Mouse (Mus musculus) adipose tissue, adult 10 weeks (tissue): ENCODE results near the gene Ltb4r1. TPM values are rescaled to one million over a fixed set of nuclear protein-coding genes. Genes with fewer than 3 reads are reported as not detected.

Experiments
- polyA plus RNA-seq: library from polyadenylated mRNA; stranded (reverse); fragments of 350-450 nt; fragmentation: Illumina TruSeq; extraction: RNeasy Lipid Tissue Mini Kit (QIAGEN cat#74804); gene quantifications from one replicate; pipeline ENCODE4 v1.2.3, GENCODE M21; 2014; ENCODE audit warnings: low read depth, low replicate concordance

The Ltb4r1 gene
- polyA plus RNA-seq = 2.9 TPM

DNA sequence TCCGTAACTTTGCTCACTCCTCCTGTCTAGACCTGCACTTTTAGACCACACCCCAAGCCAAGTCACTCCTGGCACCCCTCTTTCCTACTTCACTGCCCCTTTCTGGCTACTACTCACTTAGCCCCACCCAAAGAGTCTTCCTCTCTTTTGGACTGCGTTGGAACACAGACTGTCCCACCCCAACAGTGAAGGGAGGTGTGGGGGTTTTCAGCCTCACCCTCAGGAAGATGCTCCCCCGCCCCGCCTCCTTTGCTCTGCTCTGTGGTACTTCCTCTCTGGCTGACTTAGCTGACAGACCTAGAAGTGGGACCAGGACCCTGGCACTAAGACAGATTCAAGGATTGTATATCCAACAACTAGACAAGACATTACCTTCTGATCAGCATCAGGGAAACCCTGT, at the start of gene Ltb4r1:
Gene Ltb4r1, plus strand, starts transcription at position 267 of the 400 bp plus-strand sequence.

DNA sequence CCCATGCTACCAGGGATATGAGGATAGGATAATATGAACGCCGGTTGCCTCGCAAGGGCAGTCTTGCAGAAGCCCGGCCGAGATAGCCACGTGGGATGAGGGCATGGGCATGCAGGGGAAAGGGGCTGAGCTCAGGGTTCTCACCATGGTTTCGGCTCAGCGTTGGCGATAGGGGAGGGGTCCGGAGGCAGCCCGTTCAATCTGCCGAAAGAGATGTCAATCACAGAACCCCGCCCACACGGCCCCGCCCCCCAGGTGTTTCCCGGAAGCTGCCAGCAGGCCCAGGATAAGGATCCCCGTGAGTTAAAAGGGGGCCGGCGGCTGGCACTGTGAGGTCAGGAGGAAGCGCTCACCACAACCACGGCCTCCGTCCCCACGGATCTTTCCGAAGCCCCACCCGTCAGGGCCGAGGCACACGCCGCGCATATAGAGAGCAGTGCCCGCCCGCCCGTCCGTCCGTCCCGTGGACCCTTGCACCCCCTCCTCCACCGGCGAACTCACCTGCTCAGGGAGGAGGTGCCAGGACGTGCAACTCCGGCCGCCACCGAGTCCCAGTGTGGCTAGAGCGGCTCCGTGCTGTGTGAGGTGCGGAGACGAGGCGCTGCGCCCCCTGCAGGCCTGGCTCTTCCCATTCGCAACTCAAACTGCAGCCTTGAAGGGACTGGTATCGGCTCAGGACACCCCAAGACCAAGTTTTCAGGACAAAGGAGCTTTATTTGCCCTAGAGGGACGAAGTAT, 43.9 kb upstream of the Ltb4r1 start, which contains the start of gene Rabggta:
Gene Rabggta, minus strand, starts transcription at position 564 of the 738 bp plus-strand sequence.

DNA sequence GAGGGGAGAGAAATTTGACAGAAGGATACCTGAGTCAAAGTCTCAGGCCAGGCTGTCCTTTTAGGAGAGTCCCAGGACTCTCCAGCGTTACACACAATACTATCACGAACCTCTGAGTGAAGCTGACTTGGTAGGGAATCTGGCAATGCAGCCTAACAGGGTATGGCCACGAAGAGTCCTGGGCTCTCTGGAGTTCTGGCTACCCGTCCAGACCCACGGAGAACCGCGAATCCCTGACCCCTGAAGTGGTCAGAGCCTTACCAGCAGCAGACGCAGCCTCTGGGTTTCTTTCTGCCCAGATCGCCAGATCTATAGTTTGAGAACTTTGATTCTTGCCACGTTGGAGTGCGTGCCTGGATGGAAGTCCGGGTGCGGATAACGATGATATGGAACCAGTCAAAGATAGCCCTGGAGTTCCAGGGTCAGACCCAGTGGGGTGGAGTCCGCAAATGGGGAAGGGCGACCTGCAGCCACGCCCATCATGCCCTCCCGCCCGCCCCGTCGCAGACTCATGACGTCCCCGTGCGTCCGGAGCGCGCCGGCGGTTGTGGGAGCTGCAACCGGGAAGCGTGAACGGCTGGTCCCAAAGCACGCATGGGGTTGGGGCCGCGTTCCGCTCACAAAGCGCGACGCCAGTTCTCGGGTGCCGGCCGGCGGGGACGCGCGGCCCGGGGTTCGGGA, 20.4 kb upstream of the Ltb4r1 start, which contains the start of the genes Dhrs1 and Nop9:
Gene Dhrs1, minus strand, starts transcription at position 511 of the 681 bp plus-strand sequence.
Gene Nop9, plus strand, starts transcription at position 514 of the 681 bp plus-strand sequence.

DNA sequence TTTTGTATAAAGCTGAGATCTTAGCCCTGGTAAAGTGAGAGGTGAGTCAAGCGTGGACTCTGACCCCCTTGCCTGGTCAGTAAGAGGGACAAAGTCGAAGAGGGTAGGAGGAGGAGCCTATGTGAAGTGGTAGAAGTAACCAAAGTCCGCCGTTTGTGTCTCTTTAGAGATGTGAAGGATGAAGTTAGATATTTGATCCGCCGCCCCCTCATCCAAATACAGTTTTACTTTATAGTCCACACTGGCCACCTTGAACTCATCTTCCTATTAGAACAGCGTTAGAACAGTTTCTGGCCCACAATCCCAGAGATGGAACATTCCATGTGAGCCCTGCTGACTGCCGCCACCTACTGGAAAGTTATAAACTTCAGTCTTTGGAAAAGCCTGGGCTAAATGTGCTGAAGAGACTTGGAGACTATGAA, 7.4 kb upstream of the Ltb4r1 start, which contains the start of gene Cideb:
Gene Cideb, minus strand, starts transcription at position 96 of the 422 bp plus-strand sequence.

DNA sequence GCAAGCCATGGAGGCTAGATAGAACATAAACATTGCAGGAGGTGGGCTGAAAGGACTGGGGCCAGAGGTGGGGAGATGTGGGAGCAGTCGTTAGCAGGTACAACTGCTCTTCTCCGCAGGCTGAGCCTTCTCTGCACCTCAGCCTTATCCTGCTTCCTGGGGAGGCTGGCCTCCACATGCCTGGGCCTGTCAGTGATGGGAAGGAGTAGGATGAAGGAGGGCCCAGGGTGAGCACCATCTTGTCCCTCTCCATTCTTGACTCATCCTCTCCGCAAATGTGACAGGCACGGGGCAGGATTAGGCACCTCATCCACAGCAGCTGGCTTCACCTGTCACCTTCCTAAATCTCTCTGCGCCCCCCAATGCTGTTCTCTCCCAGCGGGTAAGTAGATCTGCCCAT, 4.6 kb upstream of the Ltb4r1 start, which contains the start of gene Ltb4r2:
Gene Ltb4r2, plus strand, starts transcription at position 266 of the 400 bp plus-strand sequence.

DNA sequence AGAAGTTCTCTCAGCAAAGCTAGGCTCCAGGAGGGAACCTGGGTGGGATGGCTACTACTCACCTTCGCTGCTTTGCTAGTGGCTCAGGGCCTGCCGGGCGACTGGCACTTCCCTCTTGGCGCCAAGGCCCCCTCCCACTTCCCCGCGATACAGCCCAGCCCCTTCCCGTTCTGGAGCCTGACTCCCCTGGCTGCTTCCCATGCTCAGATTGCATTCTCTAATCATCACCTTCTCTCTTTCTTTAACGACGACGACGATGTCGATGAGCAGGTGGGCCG, 18.1 kb downstream of the Ltb4r1 start, which contains the start of gene Adcy4:
Gene Adcy4, minus strand, starts transcription at position 138 of the 278 bp plus-strand sequence.

DNA sequence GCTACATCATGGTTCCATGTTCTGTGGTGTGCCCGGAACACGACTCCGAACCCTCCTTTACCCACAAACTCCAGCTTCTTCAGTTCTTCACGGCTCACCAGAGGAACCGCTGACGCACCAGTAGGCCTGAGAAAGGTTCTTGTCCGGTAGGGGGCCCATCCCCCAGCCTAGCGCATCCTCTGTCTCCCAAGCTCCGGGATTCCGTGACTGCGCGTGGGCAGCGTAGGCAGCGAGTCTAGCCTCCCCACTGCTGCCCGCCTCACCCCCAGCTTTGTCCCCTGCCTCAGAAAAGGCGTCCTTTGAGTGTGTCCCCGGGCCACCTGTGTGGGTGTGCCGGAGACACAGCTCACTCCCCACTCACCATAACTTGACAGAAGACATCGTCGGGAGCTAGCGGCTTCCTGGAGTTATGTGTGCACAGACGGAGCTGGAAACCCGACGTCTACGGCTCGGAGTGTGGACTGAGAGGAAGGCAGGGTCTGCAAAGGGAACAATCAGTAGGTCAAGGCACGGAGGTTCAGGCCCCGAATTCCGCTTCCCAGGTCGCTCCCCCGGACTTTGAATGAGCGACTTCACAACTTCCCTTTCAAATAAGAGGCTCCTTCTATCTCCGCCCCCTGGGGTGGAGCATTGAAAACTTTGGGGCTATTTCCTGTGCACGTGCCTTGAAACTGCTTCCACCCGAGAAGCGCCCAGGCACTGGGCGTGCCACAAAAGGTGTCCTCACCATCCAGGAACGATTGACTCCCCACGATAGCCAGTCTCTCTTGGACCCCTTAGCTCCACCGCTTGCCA, 22.7 kb downstream of the Ltb4r1 start, which contains the start of gene Ripk3:
Gene Ripk3, minus strand, starts transcription at position 610 of the 795 bp plus-strand sequence.

Other genes with a start within 250 kb of the Ltb4r1 start
- not detected for gene Nrl, start 241.0 kb upstream of the Ltb4r1 start, polyA plus RNA-seq
- gene Pck2, start 225.7 kb upstream of the Ltb4r1 start, polyA plus RNA-seq = 33.9 TPM
- gene Dcaf11, start 206.0 kb upstream of the Ltb4r1 start, polyA plus RNA-seq = 139 TPM
- gene A730061H03Rik, start 205.6 kb upstream of the Ltb4r1 start, polyA plus RNA-seq = 1.9 TPM
- 0.46 TPM for gene Fitm1, start 190.3 kb upstream of the Ltb4r1 start, polyA plus RNA-seq
- gene Psme1, start 187.8 kb upstream of the Ltb4r1 start, polyA plus RNA-seq = 110 TPM
- gene Emc9, start 180.7 kb upstream of the Ltb4r1 start, polyA plus RNA-seq = 40.1 TPM
- gene Psme2, start 174.8 kb upstream of the Ltb4r1 start, polyA plus RNA-seq = 153 TPM
- 20.2 TPM for gene Rnf31, start 174.3 kb upstream of the Ltb4r1 start, polyA plus RNA-seq
- gene Irf9, start 162.4 kb upstream of the Ltb4r1 start, polyA plus RNA-seq = 46.8 TPM
- 25.8 TPM for gene Rec8, start 147.9 kb upstream of the Ltb4r1 start, polyA plus RNA-seq
- 45.8 TPM for gene Ipo4, start 130.0 kb upstream of the Ltb4r1 start, polyA plus RNA-seq
- gene Gm49378, start 128.1 kb upstream of the Ltb4r1 start, polyA plus RNA-seq = 0.86 TPM
- gene Tm9sf1, start 122.2 kb upstream of the Ltb4r1 start, polyA plus RNA-seq = 96.9 TPM
- 5.4 TPM for gene Tssk4, start 115.8 kb upstream of the Ltb4r1 start, polyA plus RNA-seq
- 46.3 TPM for gene Mdp1, start 105.5 kb upstream of the Ltb4r1 start, polyA plus RNA-seq
- 25.4 TPM for gene Gmpr2, start 94.0 kb upstream of the Ltb4r1 start, polyA plus RNA-seq
- 186 TPM for gene Nedd8, start 93.8 kb upstream of the Ltb4r1 start, polyA plus RNA-seq
- 14.4 TPM for gene Tinf2, start 84.1 kb upstream of the Ltb4r1 start, polyA plus RNA-seq
- gene Tgm1, start 52.0 kb upstream of the Ltb4r1 start, polyA plus RNA-seq = 2.5 TPM
- gene Rabggta, start 43.7 kb upstream of the Ltb4r1 start, polyA plus RNA-seq = 28.8 TPM
- 77.8 TPM for gene Dhrs1, start 20.3 kb upstream of the Ltb4r1 start, polyA plus RNA-seq
- 15.5 TPM for gene Nop9, start 20.3 kb upstream of the Ltb4r1 start, polyA plus RNA-seq
- gene Cideb, start 7.5 kb upstream of the Ltb4r1 start, polyA plus RNA-seq = 5.3 TPM
- gene Ltb4r2, start 4.5 kb upstream of the Ltb4r1 start, polyA plus RNA-seq = 0.77 TPM
- gene Adcy4, start 18.1 kb downstream of the Ltb4r1 start, polyA plus RNA-seq = 9.6 TPM
- gene Ripk3, start 22.9 kb downstream of the Ltb4r1 start, polyA plus RNA-seq = 3.7 TPM
- gene Nfatc4, start 57.2 kb downstream of the Ltb4r1 start, polyA plus RNA-seq = 8.8 TPM
- 4.7 TPM for gene Nynrin, start 88.0 kb downstream of the Ltb4r1 start, polyA plus RNA-seq
- 0.21 TPM for gene Cbln3, start 118.4 kb downstream of the Ltb4r1 start, polyA plus RNA-seq
- 19.3 TPM for gene Khnyn, start 119.0 kb downstream of the Ltb4r1 start, polyA plus RNA-seq
- 52.9 TPM for gene Sdr39u1, start 134.3 kb downstream of the Ltb4r1 start, polyA plus RNA-seq
- gene Cma1, start 178.7 kb downstream of the Ltb4r1 start, polyA plus RNA-seq = 7.3 TPM
- not detected for gene Cma2, start 185.0 kb downstream of the Ltb4r1 start, polyA plus RNA-seq